Comparison of ENCODE assay signal across 18 mouse cellular contexts in the genomic region with DNA sequence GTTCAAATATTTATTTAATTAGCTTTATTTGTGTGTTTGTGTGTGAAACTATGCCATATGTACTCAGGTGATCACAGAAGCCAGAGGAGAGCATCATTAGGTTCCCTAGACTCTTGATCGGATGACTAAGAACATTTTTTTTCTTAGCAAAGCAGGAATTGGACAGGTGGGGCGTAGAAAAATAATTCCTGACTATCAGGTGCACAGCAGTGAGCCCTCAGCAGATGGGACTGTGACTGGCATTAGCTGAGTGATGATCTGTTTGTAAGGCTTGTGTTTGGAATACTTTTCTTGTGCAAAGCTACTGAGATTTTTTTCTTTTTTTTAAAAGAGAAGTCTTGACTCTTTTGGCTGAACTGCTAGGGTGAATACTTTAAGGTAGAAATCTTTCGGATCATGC.
A peak's percentile ranks its signal among the peaks of the same experiment; 100 is the strongest.
DNase-seq lines count a peak whose midpoint lies in the region; TF ChIP-seq lines count a peak whose summit lies in the region.
"Had no signal": no experiment of that assay in that cellular context is flagged by ENCODE, and none has a peak within 500 bp of the region (broad histone marks: within the 10 kb centered on the region; RNA-seq: fewer than 3 reads in every experiment).

No protein-coding gene starts in this region.

- no peak for TF ChIP-seq CTCF in cerebellum, adult 2 months (IDR thresholded peaks at IDR 0.05; ENCODE audit: borderline replicate concordance, insufficient read depth, low read depth, low read length)

- peaks cover 15% of the 10 kb centered on the region; the same call in 1 of the 2 replicates for H3K4me1 ChIP-seq in cerebellum, adult 2 months (ENCODE audit: control insufficient read depth, insufficient read depth, low read length)

- H3K27me3 ChIP-seq in cerebellum, adult 2 months (ENCODE audit: control insufficient read depth, insufficient read depth, low read length) = no peaks in the 10 kb centered on the region
- H3K27me3 ChIP-seq: CH12.LX, Patski had no signal

- TF ChIP-seq POLR2A in cerebellum, adult 2 months (IDR thresholded peaks at IDR 0.05; ENCODE audit: borderline replicate concordance, insufficient read depth, low read length) = no peak

- no peak overlapping the region for H3K4me3 ChIP-seq in cerebellum, adult 2 months (replicated peaks; ENCODE audit: insufficient read depth, low read depth, low read length)

- 37% methylated on average over 3 of the region's 3 CpGs for WGBS in cerebellum, adult 2 months

- peak; percentile 23 to 56 for DNase-seq in cerebellum, adult 2 months
- DNase-seq in cerebellum, adult 9-11 months = no peak
- DNase-seq in cerebellum, adult 9-10 months = peak; percentile 29
- no peak for DNase-seq in cerebellum, adult 11-12 months
- peak; percentile 67 for DNase-seq in brain, adult 2 months (ENCODE audit: low read depth, low spot score)
- DNase-seq in ovary, postnatal 36 days (ENCODE audit: low spot score) = no peak
- DNase-seq: adrenal gland, adult 2 months; adrenal gland, adult 8-10 months; adrenal gland, postnatal 10 days; adrenal gland, postnatal 14 days; adrenal gland, postnatal 25 days; adrenal gland, postnatal 36 days; B cell, adult 2 months; cerebellum, adult 11 months; cerebellum, adult 8-10 months; cerebellum, postnatal 10 days had no signal

- no peak overlapping the region for H3K27ac ChIP-seq in cerebellum, adult 2 months (ENCODE audit: insufficient read depth, low read length)

Comparison
In these comparisons a context has a peak if more than half of its experiments do, and no peak if none do; other contexts are left out.
1. DNase-seq: peak in cerebellum, adult 2 months (2 of 2), cerebellum, adult 9-10 months (single experiment) and brain, adult 2 months (single experiment); none in cerebellum, adult 9-11 months (single experiment), cerebellum, adult 11-12 months (single experiment) and ovary, postnatal 36 days (single experiment).